Mouse (Mus musculus) heart, adult 2 months (tissue): Measurements from ENCODE around the gene Gpx7.

Source experiments
- CTCF ChIP-seq: fragments of 200-600 bp; IDR thresholded peaks from 2 replicates; pipeline ENCODE4 v1.8.1; 2022; ENCODE audit warnings: antibody characterized with exemption, mild to moderate bottlenecking, moderate library complexity
- EP300 ChIP-seq: fragments of 200-500 bp; IDR thresholded peaks from 2 replicates; pipeline ENCODE4 v1.6.1; 2011; ENCODE audit warnings: low read depth, low read length, control low read depth; ENCODE audit not compliant: insufficient read depth
- POLR2A ChIP-seq: fragments of 200-500 bp; IDR thresholded peaks from 2 replicates; pipeline ENCODE4 v1.6.1; 2011; ENCODE audit warnings: mild to moderate bottlenecking, low read depth, low read length, control low read depth; ENCODE audit not compliant: insufficient read depth

GRCm38 (mm10) chr4:108434781-108435180, 28.0 kb upstream of the Gpx7 start:
- TF ChIP-seq CTCF (no peak), POLR2A (no peak), EP300 (no peak)
